Comparison of ENCODE assay signal across 8 mouse cellular contexts in the genomic region with DNA sequence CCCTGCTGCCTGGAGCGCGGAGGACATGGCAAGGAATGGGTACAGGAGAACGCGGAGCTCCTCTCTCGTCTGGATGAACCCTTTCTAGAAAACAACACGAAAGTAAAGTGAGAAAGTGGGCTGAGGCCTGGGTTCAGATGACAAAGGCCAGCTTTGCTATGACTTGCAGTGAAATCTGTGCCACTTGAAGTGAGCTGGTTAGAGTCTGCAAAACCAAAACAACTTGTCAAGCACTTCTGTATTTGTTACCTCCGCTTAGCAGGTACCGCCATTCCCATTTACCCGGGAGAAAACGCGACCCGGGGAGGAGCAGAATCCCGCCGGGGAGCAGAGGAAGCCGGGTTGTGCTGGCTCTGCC. TPM values are rescaled to one million over a fixed set of nuclear protein-coding genes. Genes with fewer than 3 reads are reported as not detected.
A peak's percentile ranks its signal among the peaks of the same experiment; 100 is the strongest.
DNase-seq lines count a peak whose midpoint lies in the region; ATAC-seq and TF ChIP-seq lines count a peak whose summit lies in the region.

No protein-coding gene starts in this region.

- H3K4me2 ChIP-seq in intestine, postnatal 0 days (replicated peaks; ENCODE audit: low read depth), result peak overlapping the region; percentile 98
- peak overlapping the region; percentile 93 for H3K4me2 ChIP-seq in neural tube, embryonic 13.5 days

- 0 out of 2 replicates have a peak, but pooled peaks cover 4% of the 10 kb centered on the region for H3K4me1 ChIP-seq in liver, adult 2 months (ENCODE audit: control insufficient read depth, insufficient read depth, low read length)
- peaks cover 8% of the 10 kb centered on the region for H3K4me1 ChIP-seq in embryonic fibroblast, embryonic 13.5 days (ENCODE audit: control insufficient read depth, insufficient read depth, low read length)
- H3K4me1 ChIP-seq in intestine, postnatal 0 days (replicated peaks; ENCODE audit: control insufficient read depth, insufficient read depth, low read length), result no peaks in the 10 kb centered on the region
- H3K4me1 ChIP-seq in neural tube, embryonic 13.5 days (replicated peaks), result peaks cover 12% of the 10 kb centered on the region

- no peak for TF ChIP-seq POLR2A in liver, adult 2 months (IDR thresholded peaks at IDR 0.05; ENCODE audit: extremely low read depth, insufficient read depth, low read length)
- no peak for TF ChIP-seq POLR2A in embryonic fibroblast, embryonic 13.5 days (IDR thresholded peaks at IDR 0.05; ENCODE audit: low read depth, low read length)

- no peak overlapping the region for H3K27ac ChIP-seq in liver, adult 2 months (replicated peaks; ENCODE audit: insufficient read depth, low read depth, low read length)
- peak overlapping the region; percentile 12; the same call in 1 of the 2 replicates for H3K27ac ChIP-seq in embryonic fibroblast, embryonic 13.5 days (ENCODE audit: insufficient read depth, low read length)
- no peak overlapping the region for H3K27ac ChIP-seq in intestine, postnatal 0 days (ENCODE audit: low read depth, low read length)
- H3K27ac ChIP-seq in neural tube, embryonic 13.5 days (replicated peaks), result no peak overlapping the region

- H3K9me3 ChIP-seq in intestine, postnatal 0 days (ENCODE audit: control insufficient read depth), result no peaks in the 10 kb centered on the region
- no peaks in the 10 kb centered on the region for H3K9me3 ChIP-seq in neural tube, embryonic 13.5 days

- ATAC-seq in intestine, postnatal 0 days, result no peak
- no peak for ATAC-seq in neural tube, embryonic 13.5 days (ENCODE audit: low read depth)

- peak overlapping the region; percentile 33; the same call in 1 of the 2 replicates for H3K4me3 ChIP-seq in liver, adult 2 months (ENCODE audit: insufficient read depth, low read depth, low read length)
- H3K4me3 ChIP-seq in embryonic fibroblast, embryonic 13.5 days (ENCODE audit: insufficient read depth, low read length), result peak overlapping the region; percentile 38
- peak overlapping the region; percentile 63 for H3K4me3 ChIP-seq in intestine, postnatal 0 days (ENCODE audit: low read depth, low read length)
- H3K4me3 ChIP-seq in neural tube, embryonic 13.5 days, result peak overlapping the region; percentile 64

- TF ChIP-seq CTCF in liver, adult 2 months (IDR thresholded peaks at IDR 0.05; ENCODE audit: low read depth, low read length), result no peak
- TF ChIP-seq CTCF in embryonic fibroblast, embryonic 13.5 days (IDR thresholded peaks at IDR 0.05; ENCODE audit: borderline replicate concordance, insufficient read depth, low read length), result no peak
- TF ChIP-seq CTCF in intestine, postnatal 0 days (IDR thresholded peaks at IDR 0.05; ENCODE audit: low read depth), result no peak

- no peaks in the 10 kb centered on the region for H3K36me3 ChIP-seq in liver, adult 2 months (ENCODE audit: control insufficient read depth, insufficient read depth, low read length)
- no peaks in the 10 kb centered on the region for H3K36me3 ChIP-seq in intestine, postnatal 0 days (ENCODE audit: control insufficient read depth, insufficient read depth)
- H3K36me3 ChIP-seq in neural tube, embryonic 13.5 days, result no peaks in the 10 kb centered on the region

- DNase-seq in liver, adult 2 months (ENCODE audit: extremely low read depth, low read depth, low spot score), result no peak
- no peak for DNase-seq in liver
- DNase-seq in layer of hippocampus, postnatal 10 days (ENCODE audit: low spot score in 2 of 2), result no peak
- no peak for DNase-seq in urinary bladder, adult 18-20 months (ENCODE audit: low spot score in 2 of 2)
- no peak for DNase-seq in adrenal gland, adult (ENCODE audit: inconsistent age in 2 of 2, low spot score in 1 of 2)

- peaks cover 17% of the 10 kb centered on the region for H3K27me3 ChIP-seq in liver, adult 2 months (ENCODE audit: control insufficient read depth, insufficient read depth, low read length)
- H3K27me3 ChIP-seq in intestine, postnatal 0 days (replicated peaks; ENCODE audit: control insufficient read depth, insufficient read depth, low read length), result peaks cover 60% of the 10 kb centered on the region
- H3K27me3 ChIP-seq in neural tube, embryonic 13.5 days, result peaks cover 67% of the 10 kb centered on the region

- H3K9ac ChIP-seq in liver, adult 2 months (ENCODE audit: low read depth, low read length), result no peak overlapping the region
- peak overlapping the region; percentile 42; the same call in 1 of the 2 replicates for H3K9ac ChIP-seq in intestine, postnatal 0 days (ENCODE audit: low read depth, low read length)
- peak overlapping the region; percentile 81 for H3K9ac ChIP-seq in neural tube, embryonic 13.5 days

- H3K79me2 ChIP-seq in liver, adult 2 months (ENCODE audit: control insufficient read depth, insufficient read depth, low read length), result no peaks in the 10 kb centered on the region

- 12% methylated on average over 15 of the region's 15 CpGs for WGBS in liver, adult 2 months
- WGBS in intestine, postnatal 0 days, result 6% methylated on average over 15 of the region's 15 CpGs
- WGBS in neural tube, embryonic 13.5 days, result 6% methylated on average over 15 of the region's 15 CpGs

RNA-seq across cellular contexts. Expression of gene Glis1, which starts 0.4 kb away (rescaled TPM):
- total RNA-seq in liver, adult 2 months (2014; rRNA removed), result not detected in 2 replicates
- 0.10 TPM in 1 of 2 replicates, not detected in the other for polyA plus RNA-seq in liver, adult 2 months (2012; rRNA removed)
- polyA plus RNA-seq in embryonic fibroblast, embryonic 13.5 days (2011; ENCODE audit: insufficient read length, low read depth, missing spikeins), result 4.9 TPM in 2 replicates
- polyA plus RNA-seq in intestine, postnatal 0 days (2015; fragmentation: Nextera tagmentation; extraction: Ambion mirVana), result 0.14 and 0.18 TPM in 2 replicates
- 2.7 and 3.7 TPM in 2 replicates for polyA plus RNA-seq in neural tube, embryonic 13.5 days (2015; fragmentation: Nextera tagmentation; extraction: Ambion mirVana)
- total RNA-seq in layer of hippocampus, postnatal 10 days (2021), result 1 to 10 TPM; 1.1 to 2.4 TPM
